In genomic region chr6:99026635-99027541, GRCm38 (mm10) we compare ENCODE assay signal across 8 mouse cellular contexts.
DNase-seq lines count a peak whose midpoint lies in the region; ATAC-seq and TF ChIP-seq lines count a peak whose summit lies in the region.

No protein-coding gene starts in this region.

- H3K9ac ChIP-seq in intestine, embryonic 15.5 days = peak overlapping the region; percentile 87
- peak overlapping the region; percentile 72 for H3K9ac ChIP-seq in midbrain, embryonic 13.5 days (replicated peaks)

- H3K9me3 ChIP-seq in intestine, embryonic 15.5 days = no peaks in the 10 kb centered on the region
- H3K9me3 ChIP-seq in midbrain, embryonic 13.5 days = no peaks in the 10 kb centered on the region

- H3K4me1 ChIP-seq in embryonic fibroblast, embryonic 13.5 days (ENCODE audit: control insufficient read depth, insufficient read depth, low read length) = peaks cover 9% of the 10 kb centered on the region
- peaks cover 16% of the 10 kb centered on the region for H3K4me1 ChIP-seq in intestine, embryonic 15.5 days (replicated peaks)
- H3K4me1 ChIP-seq in midbrain, embryonic 13.5 days (replicated peaks) = peaks cover 42% of the 10 kb centered on the region

- DNase-seq in 3134 (ENCODE audit: extremely low read depth, insufficient read length, low spot score) = peak; percentile 42
- DNase-seq in CD4-positive helper T cell, adult 2 months (ENCODE audit: low read depth, low spot score) = peak; percentile 48
- DNase-seq in right cerebral cortex, postnatal 36 days (ENCODE audit: low spot score in 2 of 2) = no peak
- DNase-seq in adrenal gland, postnatal 25 days = no peak
- DNase-seq in gastrocnemius, adult 18-20 months (ENCODE audit: low spot score) = no peak

- H3K36me3 ChIP-seq in intestine, embryonic 15.5 days = no peaks in the 10 kb centered on the region
- no peaks in the 10 kb centered on the region for H3K36me3 ChIP-seq in midbrain, embryonic 13.5 days

- no peak for ATAC-seq in intestine, embryonic 15.5 days
- no peak for ATAC-seq in midbrain, embryonic 13.5 days

- 9% methylated on average over 19 of the region's 19 CpGs for WGBS in intestine, embryonic 15.5 days
- 14% methylated on average over 19 of the region's 19 CpGs for WGBS in midbrain, embryonic 13.5 days

- H3K27me3 ChIP-seq in intestine, embryonic 15.5 days (replicated peaks) = no peaks in the 10 kb centered on the region
- peaks cover 8% of the 10 kb centered on the region; the same call in 1 of the 2 replicates for H3K27me3 ChIP-seq in midbrain, embryonic 13.5 days

- TF ChIP-seq POLR2A in embryonic fibroblast, embryonic 13.5 days (IDR thresholded peaks at IDR 0.05; ENCODE audit: low read depth, low read length) = no peak

- H3K4me3 ChIP-seq in embryonic fibroblast, embryonic 13.5 days (ENCODE audit: insufficient read depth, low read length) = peak overlapping the region; percentile 90
- H3K4me3 ChIP-seq in intestine, embryonic 15.5 days (replicated peaks) = peak overlapping the region; percentile 69
- H3K4me3 ChIP-seq in midbrain, embryonic 13.5 days (replicated peaks) = peak overlapping the region; percentile 69

- TF ChIP-seq CTCF in embryonic fibroblast, embryonic 13.5 days (IDR thresholded peaks at IDR 0.05; ENCODE audit: borderline replicate concordance, insufficient read depth, low read length) = no peak

- H3K4me2 ChIP-seq in intestine, embryonic 15.5 days (replicated peaks) = peak overlapping the region; percentile 86
- peak overlapping the region; percentile 72 for H3K4me2 ChIP-seq in midbrain, embryonic 13.5 days (replicated peaks)

- H3K27ac ChIP-seq in embryonic fibroblast, embryonic 13.5 days (ENCODE audit: insufficient read depth, low read length) = peak overlapping the region; percentile 84
- peak overlapping the region; percentile 92 for H3K27ac ChIP-seq in intestine, embryonic 15.5 days
- H3K27ac ChIP-seq in midbrain, embryonic 13.5 days = peak overlapping the region; percentile 89

Comparison
In these comparisons a context has a peak if more than half of its experiments do, and no peak if none do; other contexts are left out.
1. DNase-seq: peak in 3134 (single experiment) and CD4-positive helper T cell, adult 2 months (single experiment); none in right cerebral cortex, postnatal 36 days (0 of 2), adrenal gland, postnatal 25 days (single experiment) and gastrocnemius, adult 18-20 months (single experiment).
2. Peak in every context shown above with its lines, with median percentiles within 50 percentile points of each other: H3K27ac ChIP-seq and H3K4me3 ChIP-seq.